Mouse (Mus musculus) gonadal fat pad, adult 2 months (tissue): ENCODE results near the gene Abcc3. TPM values are rescaled to one million over a fixed set of nuclear protein-coding genes. Genes with fewer than 3 reads are reported as not detected.

Source experiments
- DNase-seq: peaks from one replicate; pipeline ENCODE4 v3.0.0-alpha.2; 2012; ENCODE audit warnings: low read depth
- polyA plus RNA-seq: library from polyadenylated mRNA; depleted of rRNA; stranded (reverse); fragments of >200 nt; gene quantifications from 2 replicates; pipeline ENCODE4 v1.2.3, GENCODE M21; 2012

Abcc3 gene
- polyA plus RNA-seq, 1 experiment = 48.4 TPM

DNA sequence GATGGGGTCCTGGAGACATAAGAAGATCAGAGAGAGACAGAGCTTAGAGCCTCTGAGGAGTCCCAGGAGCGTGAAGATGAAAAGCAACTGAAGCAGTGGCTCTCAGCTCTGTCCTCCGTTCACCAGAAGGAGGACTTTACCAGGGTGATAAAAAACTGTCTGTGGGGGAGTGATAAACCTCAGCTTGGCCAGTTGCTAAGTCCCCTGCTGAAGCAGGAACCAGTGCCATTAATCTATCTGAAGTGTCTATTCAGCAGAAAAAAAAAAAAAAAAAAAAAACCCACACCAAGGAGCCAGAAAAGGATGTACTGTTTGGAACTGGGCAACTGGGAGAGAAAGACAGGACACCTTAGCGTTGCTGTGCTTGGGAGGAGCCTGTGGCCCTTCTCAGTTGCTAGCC lies 41.7 kb downstream of the Abcc3 start:
- no peak for DNase-seq

DNA sequence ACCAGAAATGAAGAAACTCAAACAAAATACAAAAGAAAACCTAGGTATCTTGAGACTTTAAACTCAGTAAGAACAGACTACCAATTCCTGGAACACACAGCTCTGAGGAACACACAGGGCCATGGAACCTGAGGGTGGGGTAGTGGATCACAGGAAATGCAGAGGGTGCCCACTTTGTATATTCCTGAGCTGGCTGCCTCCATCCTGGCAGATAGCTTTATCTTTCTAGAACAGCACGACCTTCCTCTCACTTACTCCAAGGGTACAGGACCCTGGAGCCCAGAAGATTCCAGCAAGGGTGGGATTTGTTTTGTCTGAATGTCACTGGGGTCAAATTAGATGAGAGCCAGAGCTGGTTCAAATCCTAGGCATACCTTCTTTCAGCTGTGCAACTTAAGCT lies 42.5 kb downstream of the Abcc3 start:
- no peak for DNase-seq

GRCm38 (mm10) chr11:94349839-94350238 lies 43.0 kb downstream of the Abcc3 start:
- no peak for DNase-seq

GRCm38 (mm10) chr11:94347063-94347575 lies 45.7 kb downstream of the Abcc3 start:
- no peak for DNase-seq

DNA sequence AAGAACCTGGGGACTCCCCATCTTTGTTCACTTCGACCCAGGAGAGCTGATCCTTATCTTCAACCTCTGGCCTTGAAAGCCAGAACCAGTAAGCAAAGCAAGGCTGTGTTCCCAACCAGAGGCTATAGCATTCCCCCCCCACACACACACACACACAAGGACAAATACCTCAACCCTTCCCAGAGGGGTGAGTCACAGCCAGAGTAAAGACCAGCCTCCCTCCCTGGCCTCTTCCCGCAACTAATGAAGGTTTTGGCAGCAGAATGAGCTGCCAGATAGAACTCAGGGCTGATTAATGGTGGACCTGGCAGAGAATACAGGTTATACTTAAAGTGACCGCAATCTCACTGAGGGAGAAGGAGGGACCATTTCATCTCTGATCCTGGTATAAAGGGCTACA lies 46.2 kb downstream of the Abcc3 start:
- no peak for DNase-seq

DNA sequence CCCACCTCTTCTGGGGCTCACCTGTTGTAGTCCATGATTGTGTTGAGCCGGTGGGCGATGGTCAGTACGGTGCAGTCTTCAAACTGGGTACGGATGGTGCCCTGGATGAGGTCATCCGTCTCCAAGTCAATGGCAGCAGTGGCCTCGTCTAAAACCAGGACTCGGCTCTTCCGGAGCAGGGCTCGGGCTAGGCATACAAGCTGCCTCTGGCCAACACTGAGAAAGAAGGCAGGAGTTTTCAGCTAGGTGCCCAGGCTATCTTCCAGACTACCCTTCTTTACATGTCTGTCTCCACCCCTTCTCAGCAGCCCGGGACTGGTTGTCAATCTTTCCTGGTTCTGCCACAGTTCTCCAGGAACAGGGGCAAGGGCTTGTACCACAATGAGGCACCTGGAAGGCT lies 46.9 kb downstream of the Abcc3 start:
- no peak for DNase-seq

GRCm38 (mm10) chr11:94344470-94344869 lies 48.3 kb downstream of the Abcc3 start:
- no peak for DNase-seq

GRCm38 (mm10) chr11:94343955-94344358 lies 48.8 kb downstream of the Abcc3 start:
- no peak for DNase-seq

DNA sequence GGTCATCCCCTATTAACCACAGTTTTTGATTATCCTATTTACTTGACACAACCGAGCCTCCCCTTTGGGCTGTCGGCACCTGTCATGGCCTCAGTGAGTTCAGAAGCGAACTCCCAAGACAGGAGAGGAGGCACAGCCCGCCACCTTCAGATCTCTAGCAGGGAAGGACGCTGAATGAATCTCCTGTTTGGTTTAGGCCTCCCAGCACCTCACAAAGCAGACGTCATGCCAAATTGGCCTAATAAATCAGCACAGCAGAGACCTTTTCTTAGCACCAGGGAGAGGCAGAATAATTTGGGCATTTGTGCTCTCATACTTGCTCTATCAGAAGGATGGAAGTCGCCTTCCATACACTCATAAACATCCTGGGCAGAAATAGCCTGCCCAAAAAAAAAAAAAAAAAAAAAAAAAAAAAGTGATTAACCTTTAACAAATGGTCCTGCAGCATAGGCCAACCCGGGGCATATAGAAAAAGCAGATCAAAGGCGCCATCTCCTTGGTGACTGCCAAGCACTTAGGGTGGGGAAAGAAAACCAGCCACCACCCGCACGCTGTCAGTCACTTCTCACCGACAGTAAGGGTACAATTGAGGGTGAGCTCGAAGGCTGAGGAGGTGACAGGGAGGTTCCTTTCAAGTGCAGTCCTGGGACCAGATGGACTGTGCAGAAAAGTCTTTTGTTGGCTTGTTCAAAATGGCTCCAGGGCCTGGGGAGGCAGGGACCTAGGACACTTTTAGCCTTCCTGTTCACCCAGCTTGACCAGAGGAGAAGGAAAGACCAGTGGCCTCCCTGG lies 50.5 kb downstream of the Abcc3 start:
- DNase-seq = no peak

GRCm38 (mm10) chr11:94340948-94341933 lies 51.6 kb downstream of the Abcc3 start:
- DNase-seq = no peak

- no peak for DNase-seq
These were observed 52.8 kb downstream of the Abcc3 start for GRCm38 (mm10) chr11:94339732-94340585.

GRCm38 (mm10) chr11:94338347-94338746 lies 54.5 kb downstream of the Abcc3 start:
- no peak for DNase-seq

GRCm38 (mm10) chr11:94336551-94336950 lies 56.2 kb downstream of the Abcc3 start:
- no peak for DNase-seq

DNA sequence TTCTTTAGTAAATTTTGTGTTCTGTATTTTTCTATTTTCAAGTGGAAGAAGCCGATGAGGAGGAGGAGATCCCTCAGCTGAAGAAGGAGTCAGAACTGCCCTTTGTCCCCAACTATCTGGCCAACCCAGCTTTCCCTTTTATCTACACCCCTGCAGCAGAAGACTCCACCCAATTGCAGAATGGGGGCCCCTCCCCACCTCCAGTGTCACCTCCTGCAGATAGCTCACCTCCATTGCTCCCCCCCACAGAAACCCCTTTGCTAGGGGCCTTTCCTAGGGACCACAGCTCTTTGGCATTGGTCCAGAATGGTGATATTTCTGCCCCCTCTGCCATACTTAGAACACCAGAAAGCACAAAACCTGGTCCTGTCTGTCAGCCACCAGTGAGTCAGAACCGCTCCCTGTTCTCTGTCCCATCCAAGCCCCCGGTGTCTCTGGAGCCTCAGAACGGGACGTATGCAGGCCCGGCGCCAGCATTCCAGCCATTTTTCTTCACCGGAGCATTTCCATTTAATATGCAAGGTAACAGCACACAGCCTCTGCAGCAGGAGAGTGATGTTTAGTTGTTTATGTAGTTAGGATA lies 58.3 kb downstream of the Abcc3 start:
- no peak for DNase-seq

GRCm38 (mm10) chr11:94332726-94333125 lies 60.1 kb downstream of the Abcc3 start:
- no peak for DNase-seq

DNA sequence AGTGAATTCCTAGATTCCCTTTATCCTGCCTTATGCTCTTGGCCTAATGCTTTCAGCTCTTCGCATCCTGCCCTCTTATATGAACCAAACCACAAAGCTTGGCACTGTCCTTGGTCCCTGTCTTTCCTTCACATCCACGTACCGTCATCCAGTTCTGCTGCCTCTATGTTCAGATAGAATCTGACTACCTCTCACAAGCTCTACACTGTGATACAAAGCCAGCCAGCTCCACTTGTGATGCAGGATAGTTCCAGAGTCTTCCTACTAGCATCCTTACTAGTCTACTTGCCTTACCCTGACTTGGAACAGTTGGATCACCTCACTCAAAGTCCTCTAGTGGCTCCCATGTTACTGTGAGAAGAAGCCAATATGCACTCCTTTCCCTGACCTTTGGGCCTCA lies 62.6 kb downstream of the Abcc3 start:
- no peak for DNase-seq

- no peak for DNase-seq
These were observed 63.4 kb downstream of the Abcc3 start for GRCm38 (mm10) chr11:94329270-94329891.

DNA sequence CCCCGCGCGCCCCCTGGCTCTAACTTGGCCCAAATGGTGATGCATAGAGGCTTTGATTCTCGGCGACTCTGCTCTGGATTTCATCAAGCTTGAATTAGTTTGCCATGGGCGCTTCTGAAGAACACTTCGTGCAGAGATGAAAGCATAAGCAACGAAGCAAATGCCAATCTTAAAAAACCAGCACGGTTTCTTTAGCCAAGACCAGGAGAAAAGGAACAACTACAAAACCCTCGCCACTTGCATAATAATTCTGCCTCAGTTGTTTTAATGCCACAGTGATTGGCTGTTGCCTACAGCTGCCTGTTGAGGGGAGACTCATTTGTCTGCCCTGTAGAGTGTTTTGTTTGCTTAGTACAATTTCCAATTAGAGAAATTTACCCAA lies 64.2 kb downstream of the Abcc3 start:
- no peak for DNase-seq

DNA sequence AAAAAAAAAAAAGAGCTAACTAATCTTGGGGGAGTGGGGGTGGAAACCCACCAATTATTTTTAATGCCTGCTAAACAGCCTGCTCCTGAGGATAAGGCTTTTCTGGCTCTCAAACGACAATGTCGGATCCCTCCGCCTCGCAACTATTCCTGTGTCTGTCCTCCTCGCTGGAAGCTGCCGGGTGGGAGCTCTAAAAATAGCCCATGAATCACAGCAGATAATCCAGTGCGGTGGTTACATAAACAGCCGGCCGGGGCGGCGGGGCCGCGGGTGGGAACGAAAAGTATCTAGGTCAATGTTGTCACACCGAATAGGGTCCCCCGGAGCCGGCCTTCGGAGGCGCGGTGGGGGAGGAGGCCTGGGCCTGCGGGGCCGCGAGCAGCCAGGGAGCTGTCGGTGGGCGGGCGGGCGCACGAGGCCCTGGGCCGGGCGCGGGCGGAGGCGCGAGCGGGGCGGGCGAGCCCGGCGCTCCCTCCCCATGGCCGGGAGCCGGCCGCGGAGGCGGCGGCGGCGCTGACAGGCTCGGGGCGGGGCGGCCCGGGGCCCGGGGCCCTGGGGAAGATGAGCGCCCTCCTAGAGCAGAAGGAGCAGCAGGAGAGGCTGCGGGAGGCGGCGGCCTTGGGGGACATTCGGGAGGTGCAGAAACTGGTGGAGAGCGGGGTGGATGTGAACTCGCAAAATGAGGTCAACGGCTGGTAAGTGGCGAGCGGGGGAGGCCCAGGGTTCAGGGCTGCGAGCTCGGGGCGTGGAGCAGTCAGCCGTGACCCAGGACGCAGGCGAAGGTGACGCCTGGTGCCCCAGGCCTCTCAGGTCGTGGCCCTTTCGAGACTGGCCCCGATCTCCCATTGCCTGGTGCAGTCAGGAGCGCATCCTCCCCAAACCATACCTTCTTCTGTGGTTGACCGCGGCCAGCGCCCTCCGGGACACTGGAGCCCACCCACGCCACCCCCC lies 64.8 kb downstream of the Abcc3 start, which contains the start of gene Ankrd40:
TSS of gene Ankrd40 (plus strand) at position 309 of the 951 bp plus-strand sequence.
- no peak for DNase-seq
